In genomic region chr1:92791070-92791831, GRCm38 (mm10) we compare ENCODE assay signal across 8 mouse cellular contexts. TPM values are rescaled to one million over a fixed set of nuclear protein-coding genes. Genes with fewer than 3 reads are reported as not detected.
DNase-seq lines count a peak whose midpoint lies in the region; ATAC-seq and TF ChIP-seq lines count a peak whose summit lies in the region.

No protein-coding gene starts in this region.

- peak; percentile 54 for DNase-seq in testis, postnatal 10 days (ENCODE audit: low spot score)
- no peak for DNase-seq in testis, postnatal 14 days (ENCODE audit: low spot score)
- DNase-seq in limb, embryonic 14.5 days (ENCODE audit: low spot score) = peak; percentile 56
- DNase-seq in retina, embryonic 14.5 days (ENCODE audit: low spot score) = peak; percentile 69
- no peak for DNase-seq in thymus, adult 18-20 months
- no peak for DNase-seq in urinary bladder, adult 2 months (ENCODE audit: low spot score)

- TF ChIP-seq POLR2A in limb, embryonic 14.5 days (IDR thresholded peaks at IDR 0.05; ENCODE audit: borderline replicate concordance, extremely low read depth, insufficient read depth, insufficient read length) = no peak

- H3K4me3 ChIP-seq in heart, embryonic 13.5 days = 0 out of 2 replicates have a peak overlapping the region, but pooled peaks have one; percentile 5
- no peak overlapping the region; the same call in 1 of the 2 replicates for H3K4me3 ChIP-seq in limb, embryonic 14.5 days (replicated peaks; ENCODE audit: low read length)

- peaks cover 42% of the 10 kb centered on the region for H3K4me1 ChIP-seq in heart, embryonic 13.5 days
- H3K4me1 ChIP-seq in limb, embryonic 14.5 days (ENCODE audit: control insufficient read depth, insufficient read depth, low read length) = peaks cover 25% of the 10 kb centered on the region

- whole genome bisulfite sequencing in heart, embryonic 13.5 days = 7% methylated on average over 10 of the region's 10 CpGs
- whole genome bisulfite sequencing in limb, embryonic 14.5 days = 4% methylated on average over 10 of the region's 10 CpGs

- no peaks in the 10 kb centered on the region for H3K36me3 ChIP-seq in heart, embryonic 13.5 days
- no peaks in the 10 kb centered on the region for H3K36me3 ChIP-seq in limb, embryonic 14.5 days (ENCODE audit: control insufficient read depth, insufficient read depth, low read length)

- peak overlapping the region; percentile 49 for H3K4me2 ChIP-seq in heart, embryonic 13.5 days
- H3K4me2 ChIP-seq in limb, embryonic 14.5 days (replicated peaks; ENCODE audit: low read depth, low read length, severe bottlenecking) = peak overlapping the region; percentile 42

- ATAC-seq in heart, embryonic 13.5 days (ENCODE audit: extremely low read depth, insufficient number of reproducible peaks, low FRiP score, low TSS enrichment) = peak; percentile 17; the same call in 1 of the 2 replicates
- ATAC-seq in limb, embryonic 14.5 days (ENCODE audit: low FRiP score, low read depth) = peak; percentile 81
- ATAC-seq in cerebellum, adult (ENCODE audit: insufficient number of reproducible peaks, low FRiP score, low TSS enrichment) = no peak

- peak overlapping the region; percentile 29; the same call in 1 of the 2 replicates for H3K9ac ChIP-seq in heart, embryonic 13.5 days
- peak overlapping the region; percentile 45 for H3K9ac ChIP-seq in limb, embryonic 14.5 days (ENCODE audit: low read depth, low read length, severe bottlenecking)

- H3K27me3 ChIP-seq in heart, embryonic 13.5 days (replicated peaks) = peaks cover 10% of the 10 kb centered on the region
- H3K27me3 ChIP-seq in limb, embryonic 14.5 days (ENCODE audit: control insufficient read depth, insufficient read depth, low read length) = no peaks in the 10 kb centered on the region

- peak overlapping the region; percentile 16; the same call in 1 of the 2 replicates for H3K27ac ChIP-seq in heart, embryonic 13.5 days (replicated peaks)
- H3K27ac ChIP-seq in limb, embryonic 14.5 days (replicated peaks; ENCODE audit: low read depth, low read length) = peak overlapping the region; percentile 39

- H3K9me3 ChIP-seq in heart, embryonic 13.5 days = no peaks in the 10 kb centered on the region
- H3K9me3 ChIP-seq in limb, embryonic 14.5 days (ENCODE audit: control insufficient read depth, low read length) = no peaks in the 10 kb centered on the region

RNA-seq across cellular contexts. Expression of gene Gpc1, which starts 40.2 kb away (rescaled TPM):
- 53.1 and 61.5 TPM in 2 replicates for polyA plus RNA-seq in heart, embryonic 13.5 days (2015; fragmentation: Nextera tagmentation; extraction: Ambion mirVana)
- 75.5 and 107 TPM in 2 replicates for polyA plus RNA-seq in limb, embryonic 14.5 days (2012; rRNA removed)
- 72.8 and 76.2 TPM in 2 replicates for polyA plus RNA-seq in limb, embryonic 14.5 days (2014; fragmentation: Nextera tagmentation; extraction: Ambion mirVana)
- 14.0 and 18.3 TPM in 2 replicates for polyA plus RNA-seq in urinary bladder, adult 2 months (2012; rRNA removed)

Comparison
In these comparisons a context has a peak if more than half of its experiments do, and no peak if none do; other contexts are left out.
1. DNase-seq: peak in testis, postnatal 10 days (single experiment), limb, embryonic 14.5 days (single experiment) and retina, embryonic 14.5 days (single experiment); none in testis, postnatal 14 days (single experiment), thymus, adult 18-20 months (0 of 2) and urinary bladder, adult 2 months (single experiment).